Mouse (Mus musculus) MEL (cell line): ENCODE data around the gene Ccdc183. TPM values are rescaled to one million over a fixed set of nuclear protein-coding genes. Genes with fewer than 3 reads are reported as not detected.

ENCODE experiments used
- DNase-seq: peaks from one replicate; pipeline ENCODE4 v3.0.0; 2011; ENCODE audit warnings: low read depth, low spot score
- H3K27ac ChIP-seq: 2 replicates; pipeline ENCODE4 v1.5.1; 2012; ENCODE audit warnings: low read depth, mild to moderate bottlenecking, control low read depth, low read length, moderate library complexity; ENCODE audit not compliant: control insufficient read depth
- H3K27me3 ChIP-seq, 2 experiments: fragments of 150-350 bp in 1 of 2; sonication (generic) in 1 of 2; 2 replicates each; pipeline ENCODE4 v1.6.1; 2012; ENCODE audit warnings: low read length in 2 of 2, mild to moderate bottlenecking in 2 of 2, improper control_type of control experiment in 1 of 2, moderate library complexity in 1 of 2; ENCODE audit not compliant: insufficient read depth in 2 of 2, control insufficient read depth in 1 of 2
- H3K36me3 ChIP-seq, 2 experiments: 2 replicates each; pipeline ENCODE4 v1.6.1; 2012 to 2014; ENCODE audit warnings: low read length in 2 of 2, improper control_type of control experiment in 1 of 2, inconsistent platforms in 1 of 2, mild to moderate bottlenecking in 1 of 2; ENCODE audit not compliant: insufficient read depth in 2 of 2, control insufficient read depth in 1 of 2
- H3K4me1 ChIP-seq, 2 experiments: fragments of 150-350 bp in 1 of 2; sonication (generic) in 1 of 2; 2 replicates each; pipeline ENCODE4 v1.6.1; 2012; ENCODE audit warnings: low read length in 2 of 2, improper control_type of control experiment in 1 of 2, mild to moderate bottlenecking in 1 of 2; ENCODE audit not compliant: insufficient read depth in 2 of 2, control insufficient read depth in 1 of 2
- H3K4me3 ChIP-seq, 2 experiments: fragments of 150-350 bp in 1 of 2; sonication (generic) in 1 of 2; 2 replicates each; pipeline ENCODE4 v1.5.1; 2012; ENCODE audit warnings: low read depth in 2 of 2, low read length in 2 of 2, mild to moderate bottlenecking in 2 of 2, moderate library complexity in 2 of 2, control low read depth in 1 of 2, improper control_type of control experiment in 1 of 2; ENCODE audit not compliant: control insufficient read depth in 1 of 2, insufficient read depth in 1 of 2
- H3K79me2 ChIP-seq: 2 replicates; pipeline ENCODE4 v1.6.1; 2012; ENCODE audit warnings: mild to moderate bottlenecking, low read length, moderate library complexity; ENCODE audit not compliant: control insufficient read depth, poor library complexity, insufficient read depth
- H3K9ac ChIP-seq: 2 replicates; pipeline ENCODE4 v1.6.1; 2012; ENCODE audit warnings: low read depth, mild to moderate bottlenecking, control low read depth, low read length, moderate library complexity; ENCODE audit not compliant: control insufficient read depth, poor library complexity, severe bottlenecking
- H3K9me3 ChIP-seq: fragments of 150-350 bp; sonication (generic); replicated peaks from 2 replicates; pipeline ENCODE4 v1.6.1; 2012; ENCODE audit warnings: mild to moderate bottlenecking, low read length, improper control_type of control experiment, moderate library complexity; ENCODE audit not compliant: insufficient read depth
- CHD1 ChIP-seq: IDR thresholded peaks from 2 replicates; pipeline ENCODE4 v1.6.1; 2012; ENCODE audit warnings: low read depth, mild to moderate bottlenecking, inconsistent platforms, low read length, improper control_type of control experiment
- CHD2 ChIP-seq: IDR thresholded peaks from 2 replicates; pipeline ENCODE4 v1.6.1; 2011; ENCODE audit warnings: low read length, improper control_type of control experiment
- E2F4 ChIP-seq: IDR thresholded peaks from 2 replicates; pipeline ENCODE4 v1.6.1; 2011; ENCODE audit warnings: low read depth, low read length, improper control_type of control experiment, borderline replicate concordance
- ELF1 ChIP-seq: IDR thresholded peaks from 2 replicates; pipeline ENCODE4 v1.6.1; 2014; ENCODE audit warnings: low read depth, mild to moderate bottlenecking, inconsistent platforms, low read length, improper control_type of control experiment, moderate library complexity
- EP300 ChIP-seq, 2 experiments: IDR thresholded peaks; 2 replicates each; pipeline ENCODE4 v1.6.1; 2011; ENCODE audit warnings: improper control_type of control experiment in 2 of 2, low read length in 2 of 2, low read depth in 1 of 2, mild to moderate bottlenecking in 1 of 2
- ETS1 ChIP-seq: IDR thresholded peaks from 2 replicates; pipeline ENCODE4 v1.6.1; 2012; ENCODE audit warnings: low read depth, mild to moderate bottlenecking, inconsistent platforms, low read length, improper control_type of control experiment, moderate library complexity
- GABPA ChIP-seq: IDR thresholded peaks from 2 replicates; pipeline ENCODE4 v1.6.1; 2012; ENCODE audit warnings: low read depth, mild to moderate bottlenecking, inconsistent platforms, low read length, improper control_type of control experiment, moderate library complexity
- HCFC1 ChIP-seq: IDR thresholded peaks from 2 replicates; pipeline ENCODE4 v1.6.1; 2012; ENCODE audit warnings: low read depth, mild to moderate bottlenecking, inconsistent platforms, low read length, improper control_type of control experiment, moderate library complexity
- JUND ChIP-seq: IDR thresholded peaks from 2 replicates; pipeline ENCODE4 v1.6.1; 2011; ENCODE audit warnings: low read depth, mild to moderate bottlenecking, improper control_type of control experiment, low read length
- KAT2A ChIP-seq: conservative IDR thresholded peaks from 2 replicates; pipeline ENCODE4 v1.6.1; 2012; ENCODE audit warnings: low read depth, low read length, improper control_type of control experiment, inconsistent platforms
- MAFK ChIP-seq: IDR thresholded peaks from 2 replicates; pipeline ENCODE4 v1.6.1; 2011; ENCODE audit warnings: low read depth, mild to moderate bottlenecking, low read length, improper control_type of control experiment, borderline replicate concordance
- MAX ChIP-seq: IDR thresholded peaks from 2 replicates; pipeline ENCODE4 v1.6.1; 2011; ENCODE audit warnings: low read length, improper control_type of control experiment
- MEF2A ChIP-seq: IDR thresholded peaks from 2 replicates; pipeline ENCODE4 v1.6.1; 2014; ENCODE audit warnings: low read depth, mild to moderate bottlenecking, inconsistent platforms, low read length, improper control_type of control experiment; ENCODE audit not compliant: poor library complexity, insufficient replicate concordance, severe bottlenecking; ENCODE audit errors: extremely low read depth
- MXI1 ChIP-seq: IDR thresholded peaks from 2 replicates; pipeline ENCODE4 v1.6.1; 2011; ENCODE audit warnings: mild to moderate bottlenecking, low read depth, low read length, improper control_type of control experiment
- MYB ChIP-seq: IDR thresholded peaks from 2 replicates; pipeline ENCODE4 v1.6.1; 2011; ENCODE audit warnings: mild to moderate bottlenecking, low read depth, low read length, improper control_type of control experiment
- NRF1 ChIP-seq: IDR thresholded peaks from 2 replicates; pipeline ENCODE4 v1.6.1; 2014; ENCODE audit warnings: low read depth, mild to moderate bottlenecking, inconsistent platforms, low read length, improper control_type of control experiment, moderate library complexity; ENCODE audit not compliant: poor library complexity, insufficient read depth, severe bottlenecking
- RAD21 ChIP-seq: IDR thresholded peaks from 2 replicates; pipeline ENCODE4 v1.6.1; 2011; ENCODE audit warnings: mild to moderate bottlenecking, low read depth, low read length, improper control_type of control experiment
- RCOR1 ChIP-seq: IDR thresholded peaks from 2 replicates; pipeline ENCODE4 v1.6.1; 2012; ENCODE audit warnings: low read depth, mild to moderate bottlenecking, inconsistent platforms, low read length, improper control_type of control experiment
- SIN3A ChIP-seq: IDR thresholded peaks from 2 replicates; pipeline ENCODE4 v1.6.1; 2012; ENCODE audit warnings: low read length, improper control_type of control experiment, inconsistent platforms
- TAL1 ChIP-seq: IDR thresholded peaks from 2 replicates; pipeline ENCODE4 v1.6.1; 2012; ENCODE audit warnings: mild to moderate bottlenecking, inconsistent platforms, low read length, moderate library complexity, mixed read lengths
- TCF12 ChIP-seq: IDR thresholded peaks from 2 replicates; pipeline ENCODE4 v1.6.1; 2014; ENCODE audit warnings: low read depth, mild to moderate bottlenecking, inconsistent platforms, low read length, improper control_type of control experiment, moderate library complexity
- UBTF ChIP-seq: IDR thresholded peaks from 2 replicates; pipeline ENCODE4 v1.6.1; 2012; ENCODE audit warnings: low read depth, mild to moderate bottlenecking, inconsistent platforms, low read length, improper control_type of control experiment, moderate library complexity, borderline replicate concordance; ENCODE audit not compliant: insufficient read depth
- USF2 ChIP-seq, 2 experiments: IDR thresholded peaks; 2 replicates each; pipeline ENCODE4 v1.6.1; 2011 to 2012; ENCODE audit warnings: improper control_type of control experiment in 2 of 2, low read length in 2 of 2, borderline replicate concordance in 1 of 2, inconsistent platforms in 1 of 2, low read depth in 1 of 2, mild to moderate bottlenecking in 1 of 2; ENCODE audit not compliant: insufficient read depth in 1 of 2
- ZC3H11A ChIP-seq: IDR thresholded peaks from 2 replicates; pipeline ENCODE4 v1.6.1; 2012; ENCODE audit warnings: low read depth, mild to moderate bottlenecking, inconsistent platforms, low read length, improper control_type of control experiment
- ZKSCAN1 ChIP-seq: IDR thresholded peaks from 2 replicates; pipeline ENCODE4 v1.6.1; 2012; ENCODE audit warnings: low read depth, mild to moderate bottlenecking, inconsistent platforms, low read length, improper control_type of control experiment, moderate library complexity
- ZNF384 ChIP-seq: IDR thresholded peaks from 2 replicates; pipeline ENCODE4 v1.6.1; 2012; ENCODE audit warnings: low read depth, mild to moderate bottlenecking, inconsistent platforms, low read length, improper control_type of control experiment
- polyA plus RNA-seq, 2 experiments: library from polyadenylated mRNA; stranded (reverse) in 1 of 2; unstranded in 1 of 2; fragments of >175 nt in 1 of 2; fragments of >200 nt in 1 of 2; gene quantifications; 2 replicates each; pipeline versions ENCODE4 v1.2.1 to v1.2.4; 2012; ENCODE audit warnings: low replicate concordance in 2 of 2, low read depth in 1 of 2; ENCODE audit not compliant: insufficient read length in 2 of 2, insufficient read depth in 1 of 2, missing spikeins in 1 of 2
- total RNA-seq: library from RNA; depleted of rRNA; stranded (reverse); fragments of 300-350 nt; gene quantifications from 2 replicates; pipeline ENCODE4 v1.2.3, GENCODE M21; 2012

Ccdc183 gene
- total and polyA plus RNA-seq, 3 experiments = 0.04 to 0.26 TPM; not detected in 1

GRCm38 (mm10) chr2:25569323-25569722 is 48.2 kb downstream of the Ccdc183 start:
- Histone ChIP-seq H3K4me1 (no peaks in the 10 kb centered on the region), H3K27ac (no peak overlapping the region), H3K36me3 (peaks cover 0 to 4% of the 10 kb centered on the region in 2 experiments; a peak in 1 of 4 replicates)

DNA sequence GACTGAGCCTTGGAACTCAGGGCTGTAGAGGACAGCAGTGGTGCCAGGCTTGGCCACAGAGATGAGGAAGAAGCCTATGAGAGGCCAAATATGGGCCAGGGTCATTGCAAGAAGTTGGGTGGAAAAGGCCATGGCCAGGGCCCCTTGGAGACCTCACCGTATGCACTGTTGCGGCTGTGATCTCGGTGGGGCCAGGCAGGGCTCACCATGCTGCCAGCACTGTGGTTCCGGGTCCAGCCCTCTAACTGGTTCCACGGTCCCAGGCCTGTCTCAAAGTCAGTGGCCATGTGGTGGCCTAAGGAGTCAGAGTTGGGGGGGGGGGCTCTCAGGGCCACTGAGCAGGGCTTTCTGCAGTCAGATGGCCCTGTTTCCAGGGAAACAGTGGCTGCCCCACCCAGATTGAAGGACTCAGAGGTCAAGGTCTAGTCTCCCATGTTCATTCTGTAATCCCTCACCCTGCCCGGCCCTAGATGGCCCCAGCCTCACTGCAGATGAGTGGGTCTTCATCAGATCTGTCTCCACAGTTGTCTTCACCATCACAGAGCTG is 48.9 kb downstream of the Ccdc183 start:
- H3K4me3 ChIP-seq = no peak overlapping the region
- TF ChIP-seq USF2 (IDR thresholded peaks at IDR 0.05; ENCODE audit: borderline replicate concordance in 1 of 2, insufficient read depth in 1 of 2, low read depth in 1 of 2, low read length in 2 of 2) (no peak), HCFC1 (no peak), MEF2A (no peak), MAX (no peak), CHD2 (no peak), ZC3H11A (no peak), CHD1 (no peak), MYB (no peak), RAD21 (no peak), NRF1 (no peak), JUND (no peak), ZNF384 (no peak), RCOR1 (no peak), ZKSCAN1 (no peak), MXI1 (no peak), GABPA (no peak)
- TF ChIP-seq, all 39 proteins: peak for 0
- no peak overlapping the region for H3K27ac ChIP-seq
- DNase-seq = no peak
- H3K9ac ChIP-seq = no peak overlapping the region
- H3K27me3 ChIP-seq = no peaks in the 10 kb centered on the region
- 0 out of 4 replicates have a peak, but pooled peaks cover 0 to 1% of the 10 kb centered on the region in 2 experiments for H3K36me3 ChIP-seq
- H3K4me1 ChIP-seq = no peaks in the 10 kb centered on the region
- H3K9me3 ChIP-seq = no peaks in the 10 kb centered on the region
- H3K79me2 ChIP-seq = peaks cover under 1% of the 10 kb centered on the region; the same call in 1 of the 2 replicates

More at GRCm38 (mm10) chr2:25569323-25569722, 48.2 kb downstream of the Ccdc183 start:
- Histone ChIP-seq H3K79me2 (peaks cover 7% of the 10 kb centered on the region; the same call in 1 of the 2 replicates), H3K4me3 (no peak overlapping the region), H3K9ac (no peak overlapping the region), H3K9me3 (no peaks in the 10 kb centered on the region), H3K27me3 (no peaks in the 10 kb centered on the region)
- no peak for TF ChIP-seq CHD2
- TF ChIP-seq TCF12 = no peak
- TF ChIP-seq E2F4 = no peak
- no peak for TF ChIP-seq MYB
- no peak for TF ChIP-seq ZC3H11A
- no peak for TF ChIP-seq EP300 (IDR thresholded peaks at IDR 0.05; ENCODE audit: low read depth in 1 of 2, low read length in 2 of 2)
- TF ChIP-seq ZKSCAN1 = no peak
- no peak for TF ChIP-seq USF2 (IDR thresholded peaks at IDR 0.05; ENCODE audit: borderline replicate concordance in 1 of 2, insufficient read depth in 1 of 2, low read depth in 1 of 2, low read length in 2 of 2)
- no peak for TF ChIP-seq SIN3A
- no peak for TF ChIP-seq TAL1
- no peak for TF ChIP-seq KAT2A
- TF ChIP-seq ELF1 = no peak
- TF ChIP-seq UBTF = no peak
- TF ChIP-seq ETS1 = no peak
- no peak for TF ChIP-seq MAFK
- no peak for DNase-seq
